Mouse (Mus musculus) heart, postnatal 0 days (tissue): ENCODE measurements around the gene C2cd4d. TPM values are rescaled to one million over a fixed set of nuclear protein-coding genes. Genes with fewer than 3 reads are reported as not detected.
A peak's percentile ranks its signal among the peaks of the same experiment; 100 is the strongest.

Experiments used
- ATAC-seq: fragments of 200-750 bp; cut with Nextera tagmentation; 2 replicates; pipeline ENCODE4 v1.8.0; 2017; ENCODE audit warnings: low read depth, moderate number of reproducible peaks, moderate library complexity; ENCODE audit not compliant: insufficient read depth
- DNase-seq: peaks from one replicate; pipeline ENCODE4 v3.0.0-alpha.2; 2016; ENCODE audit warnings: low spot score
- H3K27ac ChIP-seq: fragments of 300-500 bp; sonication (generic); 2 replicates; pipeline ENCODE4 v1.5.1; 2014; ENCODE audit warnings: low read depth, mild to moderate bottlenecking
- H3K27me3 ChIP-seq: fragments of 300-500 bp; sonication (generic); 2 replicates; pipeline ENCODE4 v1.6.1; 2014; ENCODE audit warnings: low read length, mixed read lengths; ENCODE audit not compliant: control insufficient read depth, insufficient read depth
- H3K36me3 ChIP-seq: fragments of 300-500 bp; sonication (generic); replicated peaks from 2 replicates; pipeline ENCODE4 v1.6.1; 2014; ENCODE audit warnings: low read length, mixed read lengths; ENCODE audit not compliant: control insufficient read depth, insufficient read depth
- H3K4me1 ChIP-seq: fragments of 300-500 bp; sonication (generic); 2 replicates; pipeline ENCODE4 v1.6.1; 2014; ENCODE audit warnings: antibody characterized with exemption; ENCODE audit not compliant: control insufficient read depth, insufficient read depth
- H3K4me2 ChIP-seq: fragments of 300-500 bp; sonication (generic); 2 replicates; pipeline ENCODE4 v1.6.1; 2014; ENCODE audit warnings: low read depth, mild to moderate bottlenecking, low read length, moderate library complexity
- H3K4me3 ChIP-seq: fragments of 300-500 bp; sonication (generic); 2 replicates; pipeline ENCODE4 v1.5.1; 2014; ENCODE audit warnings: low read depth, low read length
- H3K9ac ChIP-seq: fragments of 300-500 bp; sonication (generic); replicated peaks from 2 replicates; pipeline ENCODE4 v1.6.1; 2014; ENCODE audit warnings: low read depth, low read length, mixed read lengths
- H3K9me3 ChIP-seq: fragments of 300-500 bp; sonication (generic); replicated peaks from 2 replicates; pipeline ENCODE4 v1.6.1; 2016; ENCODE audit warnings: low read length; ENCODE audit not compliant: control insufficient read depth
- CTCF ChIP-seq: IDR thresholded peaks from 2 replicates; pipeline ENCODE4 v1.5.1; 2016; ENCODE audit warnings: antibody characterized with exemption, control low read depth, low read depth
- EP300 ChIP-seq: IDR thresholded peaks from 2 replicates; pipeline ENCODE4 v1.6.1; 2016; ENCODE audit warnings: antibody characterized with exemption, low read depth
- WGBS: fragments of 180-500 bp; shearing (Covaris S2); extraction: QIAGEN DNeasy Blood & Tissue Kit; methylation state at CpG from one replicate; pipeline ENCODE4 v1.1.7; 2014; 5-methylcytosine and 5-hydroxymethylcytosine counted together
- polyA plus RNA-seq: library from polyadenylated mRNA; unstranded; fragments of >200 nt; fragmentation: Nextera tagmentation; extraction: Ambion mirVana; gene quantifications from 2 replicates; pipeline ENCODE4 v1.2.1, GENCODE M21; 2015
- total RNA-seq: library from RNA; depleted of rRNA; stranded (reverse); fragments of >200 nt; gene quantifications from 2 replicates; pipeline ENCODE4 v1.2.3, GENCODE M21; 2014; ENCODE audit warnings: low replicate concordance

Gene C2cd4d
- total and polyA plus RNA-seq, 2 experiments from 2014 or later = 0.15 TPM; not detected in 1

- 37% methylated on average over 5 of the region's 5 CpGs for WGBS
- Histone ChIP-seq H3K4me1 (peaks cover 12% of the 10 kb centered on the region; the same call in 1 of the 2 replicates), H3K27me3 (no peaks in the 10 kb centered on the region), H3K36me3 (no peaks in the 10 kb centered on the region), H3K9me3 (no peaks in the 10 kb centered on the region), H3K4me2 (peak overlapping the region; percentile 25; the same call in 1 of the 2 replicates), H3K4me3 (peak overlapping the region; percentile 13; the same call in 1 of the 2 replicates), H3K27ac (no peak overlapping the region), H3K9ac (no peak overlapping the region)
- ATAC-seq (no peak), DNase-seq (no peak)
- TF ChIP-seq EP300 = no peak
- TF ChIP-seq CTCF = no peak
Observed at GRCm38 (mm10) chr3:94375861-94376260, 13.6 kb downstream of the C2cd4d start.

GRCm38 (mm10) chr3:94377028-94377923, 15.0 kb downstream of the C2cd4d start:
- no peak overlapping the region for H3K27ac ChIP-seq
- H3K27me3 ChIP-seq = no peaks in the 10 kb centered on the region
- TF ChIP-seq CTCF = no peak
- TF ChIP-seq EP300 = no peak
- WGBS = 13% methylated on average over 13 of the region's 13 CpGs
- H3K4me3 ChIP-seq = peak overlapping the region; percentile 13; the same call in 1 of the 2 replicates
- DNase-seq (no peak), ATAC-seq (no peak)
- H3K36me3 ChIP-seq = no peaks in the 10 kb centered on the region
- peaks cover 12% of the 10 kb centered on the region; the same call in 1 of the 2 replicates for H3K4me1 ChIP-seq
- H3K4me2 ChIP-seq = peak overlapping the region; percentile 25; the same call in 1 of the 2 replicates
- H3K9ac ChIP-seq = no peak overlapping the region; the same call in 1 of the 2 replicates
- H3K9me3 ChIP-seq = no peaks in the 10 kb centered on the region

- no peak overlapping the region for H3K27ac ChIP-seq
- H3K36me3 ChIP-seq = no peaks in the 10 kb centered on the region
- H3K4me2 ChIP-seq = peak overlapping the region; percentile 17; the same call in 1 of the 2 replicates
- 0 out of 2 replicates have a peak overlapping the region, but pooled peaks have one; percentile 15 for H3K9ac ChIP-seq
- H3K27me3 ChIP-seq = no peaks in the 10 kb centered on the region
- no peaks in the 10 kb centered on the region for H3K9me3 ChIP-seq
- 24% methylated on average over 9 of the region's 9 CpGs for WGBS
- peak overlapping the region; percentile 4; the same call in 1 of the 2 replicates for H3K4me3 ChIP-seq
- H3K4me1 ChIP-seq = no peaks in the 10 kb centered on the region
- DNase-seq (no peak), ATAC-seq (no peak)
- TF ChIP-seq CTCF (no peak), EP300 (no peak)
Observed at GRCm38 (mm10) chr3:94379831-94380510, 17.7 kb downstream of the C2cd4d start.

GRCm38 (mm10) chr3:94382308-94382707, 20.1 kb downstream of the C2cd4d start:
- no peaks in the 10 kb centered on the region for H3K27me3 ChIP-seq
- no peak for ATAC-seq
- H3K9me3 ChIP-seq = no peaks in the 10 kb centered on the region
- no peak for DNase-seq
- no peak overlapping the region; the same call in 1 of the 2 replicates for H3K4me2 ChIP-seq
- H3K27ac ChIP-seq = no peak overlapping the region; the same call in 1 of the 2 replicates
- H3K4me1 ChIP-seq = no peaks in the 10 kb centered on the region
- 62% methylated on average over 5 of the region's 5 CpGs for WGBS
- no peak overlapping the region for H3K4me3 ChIP-seq
- H3K9ac ChIP-seq = no peak overlapping the region
- H3K36me3 ChIP-seq = no peaks in the 10 kb centered on the region
- TF ChIP-seq CTCF = no peak
- no peak for TF ChIP-seq EP300

GRCm38 (mm10) chr3:94383476-94383875, 21.2 kb downstream of the C2cd4d start:
- ATAC-seq (no peak), DNase-seq (no peak)
- no peaks in the 10 kb centered on the region for H3K36me3 ChIP-seq
- H3K4me1 ChIP-seq = no peaks in the 10 kb centered on the region
- no peak overlapping the region for H3K4me2 ChIP-seq
- no peak overlapping the region for H3K27ac ChIP-seq
- H3K27me3 ChIP-seq = no peaks in the 10 kb centered on the region
- no peaks in the 10 kb centered on the region for H3K9me3 ChIP-seq
- no peak overlapping the region for H3K4me3 ChIP-seq
- no peak overlapping the region for H3K9ac ChIP-seq
- TF ChIP-seq CTCF (no peak), EP300 (no peak)
- 45% methylated on average over 3 of the region's 3 CpGs for WGBS
